Mouse (Mus musculus) adrenal gland, postnatal 36 days (tissue): ENCODE measurements around the gene Cyp4b1. TPM values are rescaled to one million over a fixed set of nuclear protein-coding genes. Genes with fewer than 3 reads are reported as not detected.
A peak's percentile ranks its signal among the peaks of the same experiment; 100 is the strongest.
"Not testable (repeated sequence)": the region's sequence is repeated elsewhere in the genome, so short reads cannot be mapped to it uniquely, and the experiment has no call there.

Experiments used
- DNase-seq, 2 experiments: peaks; one replicate each; pipeline ENCODE4 v3.0.0; 2021; ENCODE audit warnings: mixed read lengths in 1 of 2
- long read RNA-seq, 2 experiments: library from polyadenylated mRNA; stranded (forward); transcript quantifications; one replicate each; pipeline ENCODE4 v2.0.0; 2021; ENCODE audit warnings: borderline sequencing depth in 2 of 2
- total RNA-seq, 2 experiments: library from RNA; stranded (reverse); gene quantifications; 2 replicates each; pipeline ENCODE4 v1.2.3; 2021

The Cyp4b1 gene
- total RNA-seq = 10 to 100 TPM; 28.1 to 37.1 TPM
- long read RNA-seq, experiment 1, transcript Cyp4b1-201 (12 exons, 1,892 nt) = major isoform, 39 of 53 reads
- long read RNA-seq, experiment 1, partial matches to known transcripts = 3 of 53 reads
- long read RNA-seq, experiment 1, other reads (novel, unspliced or antisense) = 11 of 53 reads
- long read RNA-seq, experiment 2, transcript Cyp4b1-201 (12 exons, 1,892 nt) = major isoform, 16 of 21 reads
- long read RNA-seq, experiment 2, partial matches to known transcripts = 1 of 21 reads
- long read RNA-seq, experiment 2, other reads (novel, unspliced or antisense) = 4 of 21 reads

DNA sequence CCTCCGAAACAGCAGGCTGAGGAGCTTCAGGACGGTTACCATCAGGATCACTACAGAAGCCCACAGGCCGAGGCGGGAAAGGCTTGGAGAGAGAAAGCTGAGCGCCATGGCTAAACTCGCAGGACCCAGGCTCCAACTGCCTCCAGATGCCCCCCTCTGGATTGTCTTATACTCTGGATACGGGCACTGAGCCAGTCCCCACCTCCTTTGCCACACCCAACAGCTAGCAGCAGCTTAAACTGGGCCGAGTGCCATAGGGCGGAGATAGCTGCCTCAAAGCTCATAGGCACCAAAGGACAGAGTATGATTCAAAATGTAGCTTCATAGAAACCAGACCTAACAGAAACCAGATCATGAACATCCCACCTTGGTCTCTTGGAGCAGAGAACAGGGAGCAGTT is at the start of gene Cyp4b1:
Cyp4b1 (minus strand) TSS at position 144 of the 400 bp plus-strand sequence.
- peak; percentile 59 to 78 for DNase-seq

DNA sequence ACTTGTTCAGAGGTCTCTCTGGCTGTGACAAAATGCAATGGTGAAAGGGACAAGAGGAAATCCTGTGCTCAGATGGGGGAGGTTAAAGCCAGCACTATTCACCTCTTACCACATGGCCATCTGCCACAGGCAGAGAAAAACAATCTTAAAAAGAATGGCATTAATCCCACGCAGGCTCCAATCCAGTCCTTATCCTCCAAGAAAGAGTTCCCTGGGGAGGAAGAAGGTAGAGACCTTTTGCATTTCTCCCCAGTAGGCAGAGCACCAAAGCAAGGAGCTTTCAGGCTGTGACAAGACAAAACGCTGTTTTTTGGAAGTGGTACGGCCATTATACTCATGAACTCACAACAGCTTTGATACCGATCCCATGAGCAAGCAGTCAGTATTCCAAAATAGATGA is 38.8 kb upstream of the Cyp4b1 start:
- DNase-seq = peak; percentile 8 to 19

DNA sequence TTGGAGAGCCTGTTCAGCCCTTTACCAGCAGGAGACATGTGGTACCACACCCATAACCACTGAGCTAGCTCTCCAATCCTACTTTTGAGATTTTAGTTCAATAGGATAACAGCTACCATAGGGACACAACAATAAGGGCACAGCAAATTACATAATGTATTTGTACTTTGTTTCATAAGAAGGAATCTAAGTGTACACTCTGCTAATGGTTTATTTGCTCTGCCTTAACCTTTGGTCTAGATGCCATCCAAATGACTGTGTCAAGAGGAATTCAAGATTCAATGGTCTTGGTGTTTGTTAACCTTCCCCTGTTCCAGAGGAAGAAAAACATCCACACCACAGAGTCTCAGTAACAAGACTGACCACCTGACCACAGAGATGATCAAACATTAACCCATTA is 11.7 kb upstream of the Cyp4b1 start:
- DNase-seq = no peak

DNA sequence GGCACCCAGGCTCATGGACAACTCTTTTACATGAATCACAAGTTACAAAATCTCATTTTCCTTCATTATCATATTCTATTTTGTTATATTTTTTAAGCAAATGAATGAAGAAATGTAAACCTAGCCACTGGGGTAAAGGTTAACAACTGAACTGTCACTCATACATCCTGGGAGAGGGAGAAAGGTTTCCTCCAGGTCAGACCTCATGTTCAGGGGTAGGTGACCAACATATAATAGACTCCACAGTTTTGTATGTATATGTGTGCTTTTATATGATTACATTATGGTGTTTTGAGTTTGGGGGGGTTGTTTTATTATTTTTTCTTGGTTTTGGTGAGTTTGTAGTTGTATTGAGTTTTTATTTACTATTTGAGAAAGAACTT is 10.3 kb upstream of the Cyp4b1 start:
- no peak for DNase-seq

DNA sequence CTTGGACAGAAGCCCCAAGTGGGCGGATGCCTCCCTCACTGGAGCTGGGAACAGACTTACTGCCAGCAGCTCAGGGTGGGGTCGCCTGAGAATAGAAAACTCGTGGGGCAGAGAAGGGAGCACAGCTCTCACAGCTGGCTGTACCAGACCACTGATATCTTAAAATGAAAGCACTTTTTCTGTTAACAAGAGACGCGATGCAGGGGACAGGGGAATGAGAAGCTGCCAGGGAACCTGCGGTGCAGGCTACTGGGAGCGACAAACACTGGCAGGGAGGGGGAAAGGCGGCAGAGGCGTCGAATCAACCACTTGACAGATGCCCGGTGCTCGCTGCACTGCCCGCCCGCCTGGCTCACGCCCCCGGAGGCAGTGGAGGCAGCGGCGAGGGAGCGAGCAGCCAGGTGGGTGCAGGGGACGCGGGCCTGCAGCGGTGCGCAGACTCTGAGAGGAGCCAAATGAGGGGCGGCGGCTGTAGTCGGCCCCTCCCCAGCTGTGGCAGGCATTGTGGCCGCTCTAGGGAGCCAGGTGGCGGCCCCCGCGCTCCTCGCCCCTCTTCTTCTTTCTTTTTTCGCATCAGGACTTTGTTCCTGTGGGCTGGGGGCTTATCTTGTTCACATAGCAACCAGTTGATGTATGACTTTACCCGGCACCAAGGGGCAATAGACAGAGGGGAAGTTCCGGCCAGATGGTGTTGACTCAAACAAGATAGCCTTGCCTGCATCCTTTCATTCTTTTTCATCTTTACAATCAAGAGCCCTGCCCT is 9.8 kb upstream of the Cyp4b1 start:
- DNase-seq = peak; percentile 34 to 59

DNA sequence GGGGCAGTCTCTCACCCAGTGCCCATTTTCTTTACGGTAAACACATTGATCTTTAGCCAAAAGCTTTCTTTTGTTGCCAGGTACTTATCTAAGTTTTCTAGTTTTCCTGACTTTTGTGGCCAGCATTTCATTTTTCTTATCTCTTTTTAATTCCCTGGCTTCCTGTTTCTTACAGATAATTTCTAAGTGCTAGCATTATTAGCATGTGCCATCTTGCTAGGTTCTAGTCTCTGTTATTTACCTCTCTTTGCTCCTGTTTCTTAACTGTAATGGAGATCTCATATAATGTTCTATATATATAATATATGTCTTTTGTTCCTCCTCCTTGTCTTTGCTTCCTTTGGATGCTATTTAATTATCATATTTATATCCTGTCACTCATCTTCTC is 9.0 kb upstream of the Cyp4b1 start:
- DNase-seq = not testable (repeated sequence)

DNA sequence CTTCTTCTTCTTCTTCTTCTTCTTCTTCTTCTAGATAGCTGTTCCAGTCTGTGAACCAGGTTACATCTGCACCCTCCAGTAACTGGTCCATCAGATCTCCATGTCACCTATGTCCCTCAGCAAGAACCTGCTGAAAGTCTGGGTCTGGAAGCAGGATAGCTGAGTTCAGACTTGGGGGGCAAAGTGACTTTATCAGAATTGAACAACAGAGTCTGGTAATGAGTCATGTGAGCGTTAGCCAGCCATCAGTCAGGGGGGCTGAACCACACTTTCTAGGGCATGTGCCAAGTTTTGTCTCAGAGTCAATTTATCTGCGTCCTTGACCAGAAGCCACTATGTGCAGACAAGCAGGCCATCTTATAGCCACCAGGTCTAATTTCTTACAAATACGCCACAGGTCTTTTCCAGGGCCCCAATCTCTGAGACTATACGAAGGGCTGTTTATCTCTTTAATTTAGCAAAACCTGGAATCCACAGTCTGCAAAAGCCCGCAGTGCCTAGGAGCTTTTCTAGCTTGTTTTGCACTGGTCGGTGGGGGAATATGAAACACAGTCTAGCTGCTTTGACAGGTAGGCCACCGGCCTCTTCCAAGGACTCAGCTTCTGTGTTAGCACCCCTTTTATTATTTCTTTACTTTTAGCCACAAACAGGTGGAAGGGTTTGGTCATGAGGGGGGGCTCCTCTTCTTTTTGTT is 8.5 kb upstream of the Cyp4b1 start:
- not testable (repeated sequence) for DNase-seq

DNA sequence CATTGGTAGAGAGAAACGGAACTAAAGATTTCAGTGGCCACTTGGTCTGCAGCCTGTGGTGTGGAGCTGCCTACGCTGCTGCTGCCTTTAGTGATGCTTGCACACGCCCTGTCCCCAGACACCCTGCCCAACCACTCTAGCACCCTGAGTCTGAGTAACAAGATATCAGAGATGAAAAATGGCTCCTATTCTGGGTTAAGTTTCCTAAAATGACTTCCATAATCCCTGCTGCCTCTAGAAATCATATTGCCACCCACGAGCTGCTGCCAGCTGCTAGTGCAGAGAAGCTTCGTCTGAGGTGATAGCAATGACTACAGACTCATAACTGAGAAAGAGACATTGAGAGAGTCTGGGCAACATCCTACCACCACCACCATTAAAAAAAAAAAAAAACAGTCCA is 3.3 kb upstream of the Cyp4b1 start:
- DNase-seq = no peak

DNA sequence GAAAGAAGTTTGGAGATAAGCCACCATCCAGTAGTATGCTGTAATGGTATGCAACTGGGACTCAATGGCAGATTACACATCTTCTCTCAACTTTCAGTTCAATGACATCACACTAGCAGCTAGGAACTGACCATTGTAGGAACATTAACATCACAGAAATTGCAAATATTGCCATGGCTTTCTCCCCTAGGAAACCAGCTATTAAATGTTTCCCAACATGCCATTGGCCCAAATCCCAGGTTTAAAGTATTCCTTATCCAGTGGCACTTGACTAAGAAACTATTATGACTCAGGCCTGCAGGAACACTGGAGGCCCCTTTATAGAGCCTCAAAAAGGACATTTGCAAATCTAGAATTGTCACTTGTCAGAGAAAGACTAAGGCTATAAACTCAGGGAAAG is 1.8 kb upstream of the Cyp4b1 start:
- peak in 1 of 2 experiments; percentile 25 for DNase-seq

DNA sequence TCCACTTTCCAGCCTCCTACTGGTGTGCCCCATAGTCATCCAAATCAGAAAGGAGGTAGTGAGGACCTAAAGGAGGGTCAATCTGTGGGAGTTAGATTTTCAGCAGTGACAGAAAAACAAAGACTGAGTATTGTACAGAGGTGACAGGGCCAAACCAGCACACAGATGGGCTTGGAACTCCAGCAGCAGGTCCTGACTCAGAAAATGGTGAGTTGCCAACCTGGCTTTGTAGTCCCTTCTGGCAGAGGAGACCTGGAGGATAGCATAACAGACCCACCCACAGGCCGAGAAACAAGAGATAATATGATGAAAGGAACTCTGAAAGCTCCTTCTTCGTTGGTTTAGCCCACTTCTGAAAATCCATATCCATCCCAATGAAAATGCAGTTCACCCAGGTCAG is 1.2 kb upstream of the Cyp4b1 start:
- no peak for DNase-seq

DNA sequence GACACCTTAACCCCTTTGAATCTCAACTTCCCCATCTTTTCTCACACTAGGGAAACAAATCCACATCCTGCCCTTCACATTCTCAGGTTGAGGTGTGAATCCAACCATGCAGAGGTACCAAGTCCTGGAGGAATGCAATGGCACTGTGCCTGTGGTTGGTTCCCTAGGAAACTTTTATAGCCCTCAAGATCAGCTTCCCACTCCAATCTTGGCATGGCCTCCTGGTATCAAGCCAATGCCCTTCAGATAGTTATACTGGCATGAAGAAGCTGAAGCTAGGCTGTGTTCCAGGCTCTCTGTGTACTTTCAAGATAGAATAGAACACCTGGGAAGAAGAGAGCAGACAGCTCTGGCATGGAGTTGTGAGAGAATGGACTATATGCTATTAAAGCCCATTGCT is 2.2 kb downstream of the Cyp4b1 start:
- peak in 1 of 2 experiments; percentile 27 for DNase-seq

DNA sequence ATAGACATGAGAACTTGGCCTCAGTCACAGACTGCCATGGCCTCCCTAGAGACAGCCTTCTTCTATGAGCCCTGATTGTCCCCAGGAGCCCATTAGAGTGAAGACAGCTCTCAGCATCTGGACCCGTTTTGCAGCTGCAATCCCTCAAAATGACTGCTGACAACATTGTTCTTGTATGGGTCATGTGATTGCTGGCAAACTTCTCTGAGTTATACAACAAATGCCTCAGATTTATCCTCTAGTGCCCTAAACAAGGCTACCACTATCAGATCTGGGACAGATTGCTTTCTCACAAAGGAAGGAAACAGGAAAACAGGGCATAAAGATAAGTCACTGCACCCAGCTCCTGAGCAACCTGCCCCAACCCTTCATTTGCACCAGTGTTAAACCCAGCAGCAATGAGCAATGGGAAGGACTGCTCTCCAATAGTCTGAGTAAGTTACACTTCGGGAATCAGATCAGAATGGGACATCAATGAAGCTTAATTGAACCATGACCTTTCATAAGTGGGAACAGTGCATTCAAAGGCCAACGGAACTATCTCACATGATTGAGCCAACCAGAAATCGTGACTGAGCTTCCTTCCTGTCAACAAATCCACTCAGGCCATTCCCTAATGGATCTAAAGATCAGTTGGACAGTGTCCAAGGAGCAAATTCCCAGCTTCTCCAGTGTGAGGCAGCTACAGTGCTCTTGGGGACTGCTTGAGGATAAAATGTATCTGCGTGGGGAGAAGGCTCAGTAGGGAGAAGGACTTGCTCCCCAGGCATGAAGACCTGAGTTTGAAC is 4.4 kb downstream of the Cyp4b1 start:
- peak in 1 of 2 experiments; percentile 19 for DNase-seq

DNA sequence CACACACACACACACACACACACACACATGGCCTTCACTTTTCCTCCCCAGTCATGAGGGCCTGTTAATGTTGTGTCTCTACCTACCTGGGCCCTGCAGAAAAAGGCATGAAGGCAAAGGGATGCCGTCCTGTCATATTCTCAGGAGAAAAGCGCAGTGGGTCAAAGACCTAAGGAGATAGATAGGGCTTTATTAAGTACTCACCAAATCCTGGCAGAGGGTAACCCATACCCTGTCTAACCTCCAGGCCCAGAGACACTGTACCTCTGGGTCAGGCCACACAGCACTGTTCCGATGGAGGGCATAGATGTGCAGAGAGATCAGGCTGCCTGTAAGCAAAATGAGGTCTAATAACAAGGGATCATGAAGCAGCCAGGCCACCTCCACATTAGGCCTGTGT is 22.0 kb downstream of the Cyp4b1 start:
- DNase-seq = not testable (repeated sequence)

DNA sequence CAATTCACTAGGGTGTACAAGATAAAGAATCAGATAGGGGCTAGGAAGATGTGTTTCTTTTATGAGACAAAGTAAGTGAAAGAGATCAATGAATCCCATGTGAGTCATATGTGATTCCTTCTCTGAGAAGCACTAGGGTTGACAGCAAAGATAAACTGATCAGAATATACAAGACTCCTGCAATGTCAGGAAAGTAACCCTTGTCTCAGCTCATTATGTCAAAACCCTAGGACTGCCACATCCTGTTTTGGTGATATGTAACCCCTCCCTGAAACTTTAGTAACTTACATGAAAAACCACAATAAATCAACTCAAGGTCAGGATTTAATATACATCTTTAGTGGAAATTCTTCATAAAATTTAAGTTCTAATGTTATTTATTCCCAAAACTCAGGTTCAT is 33.5 kb downstream of the Cyp4b1 start:
- no peak for DNase-seq

DNA sequence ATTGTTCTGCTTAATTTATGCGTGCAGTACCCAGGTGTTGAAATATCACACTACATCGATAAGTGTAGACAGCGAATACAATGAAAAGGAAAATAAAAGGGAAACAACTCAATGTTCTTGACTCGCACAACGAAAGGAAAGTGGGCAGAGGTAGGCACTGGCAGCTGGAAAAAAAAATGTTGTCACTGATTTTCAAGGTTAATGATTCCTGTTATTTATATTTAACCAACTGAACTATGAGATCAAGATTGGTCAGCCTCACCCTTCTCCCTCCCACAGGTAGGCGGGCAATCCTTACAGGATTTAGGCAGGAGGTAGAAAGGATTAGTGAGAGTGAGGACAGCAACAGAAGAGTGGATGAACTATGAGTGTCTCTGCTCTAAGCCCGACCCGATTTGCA is 46.9 kb downstream of the Cyp4b1 start, which contains the start of gene Cyp4a32:
Cyp4a32 (plus strand) TSS at position 359 of the 400 bp plus-strand sequence.
- not testable (repeated sequence) for DNase-seq

DNA sequence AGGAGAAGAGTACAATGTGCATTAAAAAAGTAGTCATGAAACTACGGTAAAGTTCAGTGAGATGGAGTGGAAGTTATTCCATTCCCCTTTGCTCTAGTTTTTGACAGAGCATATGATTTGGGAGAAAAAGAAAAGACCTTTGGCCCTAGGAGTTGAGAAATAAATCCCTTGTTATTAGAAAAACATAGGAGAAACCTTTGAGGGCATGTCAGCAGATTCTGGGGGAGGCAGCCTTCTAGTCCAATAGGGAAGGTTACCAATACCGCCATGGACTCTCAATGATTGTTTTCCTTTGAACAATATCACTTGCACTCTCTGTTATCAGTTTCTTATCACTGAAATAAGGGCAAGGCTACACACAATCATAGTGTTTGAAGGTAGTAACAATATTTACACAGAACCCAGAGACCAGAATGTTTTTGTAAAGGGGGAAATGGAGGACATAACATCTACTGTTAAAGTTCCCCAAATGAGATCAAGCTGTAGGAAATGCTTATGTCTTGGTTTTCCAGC is 50.6 kb downstream of the Cyp4b1 start:
- no peak for DNase-seq

DNA sequence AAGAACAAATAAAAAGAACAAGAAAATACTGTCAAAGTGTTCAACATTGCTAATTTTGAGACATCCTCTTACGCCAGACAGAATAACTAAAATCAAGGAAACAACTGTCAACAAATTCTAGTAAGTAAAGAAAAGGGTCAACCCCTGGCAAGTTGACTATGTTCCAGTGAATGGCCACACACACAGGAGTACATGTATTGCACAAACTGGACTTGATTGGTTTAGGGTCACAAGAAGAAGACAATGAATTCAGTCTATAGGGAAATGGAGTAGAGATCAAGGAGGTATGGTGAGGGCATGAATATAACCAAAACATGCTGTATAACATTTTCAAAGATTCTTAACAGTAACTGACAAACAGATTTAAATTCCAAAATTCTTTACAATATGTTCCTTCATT is 51.2 kb downstream of the Cyp4b1 start:
- no peak for DNase-seq

DNA sequence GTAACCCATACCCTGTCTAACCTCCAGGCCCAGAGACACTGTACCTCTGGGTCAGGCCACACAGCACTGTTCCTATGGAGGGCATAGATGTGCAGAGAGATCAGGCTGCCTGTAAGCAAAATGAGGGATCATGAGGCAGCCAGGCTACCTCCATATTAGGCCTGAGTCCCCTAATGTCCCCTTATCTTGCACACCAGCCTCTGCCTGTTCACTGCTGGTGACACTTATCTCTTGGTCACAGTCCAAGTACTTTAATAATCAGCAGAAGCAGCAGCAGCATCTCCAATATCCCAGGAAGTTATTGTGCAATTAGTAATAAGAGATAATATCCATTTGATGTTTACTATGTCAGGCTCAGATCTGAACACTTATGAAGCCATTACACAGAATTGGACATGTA is 64.5 kb downstream of the Cyp4b1 start:
- no peak for DNase-seq

DNA sequence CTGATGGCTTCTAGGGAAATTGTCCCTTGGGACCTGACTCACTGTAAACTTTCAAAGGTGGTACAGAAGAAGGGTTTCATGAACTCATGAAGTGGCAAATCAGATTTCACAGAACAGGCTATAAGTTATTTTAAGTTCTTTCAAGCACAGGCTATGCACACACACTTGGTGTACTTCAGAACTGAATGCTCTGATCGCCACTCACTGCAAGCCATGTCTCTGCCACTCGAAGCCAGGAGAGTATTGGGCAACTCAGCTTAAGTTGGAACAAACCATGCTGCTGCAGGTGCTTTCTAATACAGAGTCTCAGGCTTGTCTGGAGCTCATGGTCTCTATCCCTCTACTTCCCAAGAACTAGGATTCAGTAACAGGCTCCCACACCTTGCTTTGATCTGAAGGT is 71.7 kb downstream of the Cyp4b1 start:
- DNase-seq = peak in 1 of 2 experiments; percentile 10

DNA sequence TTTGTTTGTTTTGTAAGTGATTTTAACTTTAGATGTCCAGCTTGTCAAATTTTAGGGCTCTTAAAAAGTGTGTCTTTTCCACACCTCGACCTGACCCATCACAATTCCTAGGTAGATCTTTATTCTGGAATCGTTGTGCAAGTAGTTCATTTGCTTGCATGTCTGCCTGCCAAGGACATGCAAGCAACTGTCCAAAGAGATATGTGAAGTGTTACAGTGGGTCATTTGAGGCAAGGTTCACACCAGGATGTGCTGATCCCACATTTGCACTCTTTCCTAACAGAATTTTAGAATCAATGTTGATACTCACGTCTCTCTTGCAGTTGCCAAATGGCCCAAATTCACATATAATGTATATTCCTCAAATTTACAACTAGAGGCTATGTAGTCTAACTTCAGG is 72.3 kb downstream of the Cyp4b1 start:
- no peak for DNase-seq
